Mouse (Mus musculus): ENCODE data around the gene Xcr1.

GRCm38 (mm10) chr9:123815996-123816395, 45.8 kb downstream of the Xcr1 start:
- TF ChIP-seq CTCF (IDR thresholded peaks at IDR 0.05; ENCODE audit: control insufficient read depth, insufficient read depth, insufficient read length) (no peak), CEBPB (IDR thresholded peaks at IDR 0.05; ENCODE audit: low read depth) (no peak)
